Mouse (Mus musculus): ENCODE data around the gene Ptpn3. TPM values are rescaled to one million over a fixed set of nuclear protein-coding genes. Genes with fewer than 3 reads are reported as not detected.

Gene Ptpn3
- polyA plus RNA-seq, 1 experiment from 2014 or later, result 3.3 TPM

DNA sequence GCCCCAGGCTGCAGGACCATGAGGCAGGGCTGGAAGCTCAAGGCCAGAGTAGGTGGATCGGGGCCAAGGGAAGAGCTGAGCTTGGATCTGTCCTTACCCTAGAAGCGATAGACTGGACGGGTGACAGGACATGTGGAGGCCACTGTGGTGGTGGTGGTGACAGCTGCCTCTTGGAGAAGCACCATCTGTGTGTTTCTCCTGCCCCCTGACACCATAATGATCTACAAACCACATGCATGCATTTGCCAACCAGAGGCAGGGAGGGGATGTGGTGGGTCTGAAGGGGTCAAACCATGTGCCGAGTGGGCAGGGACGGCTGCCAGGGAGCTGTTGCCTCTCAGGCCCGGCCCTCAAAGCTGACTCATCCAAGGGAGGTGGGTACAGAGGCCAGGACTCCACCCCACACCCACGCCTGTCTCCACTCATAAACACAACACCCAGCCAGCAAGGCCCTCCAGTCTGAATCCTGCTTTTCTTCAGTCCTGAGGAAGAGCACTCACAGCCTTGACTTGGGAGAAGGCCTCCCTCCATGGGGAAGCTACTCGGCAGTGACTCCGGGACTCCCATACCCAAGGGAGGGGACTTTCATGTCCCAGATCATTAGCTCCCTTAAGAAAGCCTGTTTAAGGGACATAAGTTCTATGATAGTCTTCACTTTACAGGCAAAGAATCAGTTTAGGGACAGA is 6.5 kb downstream of the Ptpn3 start:
- Histone ChIP-seq H3K4me3 (ENCODE audit: control insufficient read depth in 1 of 2, insufficient read depth in 1 of 2, low read depth in 1 of 2, low read length in 2 of 2) (no peak overlapping the region), H3K36me3 (ENCODE audit: control insufficient read depth, insufficient read depth, low read length) (no peaks in the 10 kb centered on the region), H3K27me3 (ENCODE audit: control insufficient read depth, insufficient read depth, low read length) (peaks cover 11% of the 10 kb centered on the region), H3K4me1 (ENCODE audit: control insufficient read depth in 2 of 2, insufficient read depth in 2 of 2, low read length in 2 of 2) (peaks cover 16 to 22% of the 10 kb centered on the region in 2 experiments), H3K4me2 (ENCODE audit: low read length) (no peak overlapping the region), H3K27ac (replicated peaks in 1 of 2; ENCODE audit: control insufficient read depth in 1 of 2, insufficient read depth in 1 of 2, low read depth in 2 of 2, low read length in 2 of 2) (peak overlapping the region in 1 of 2 experiments; percentile 10; a peak in 1 of 4 replicates), H3K9me3 (ENCODE audit: control insufficient read depth, low read length) (no peaks in the 10 kb centered on the region), H3K9ac (ENCODE audit: low read length) (no peak overlapping the region)
- WGBS, result 40% methylated on average over 9 of the region's 9 CpGs
- peak; percentile 72 for ATAC-seq (ENCODE audit: insufficient number of reproducible peaks, insufficient read depth, low FRiP score, low read depth)

- Histone ChIP-seq H3K4me1 (ENCODE audit: control insufficient read depth in 2 of 2, insufficient read depth in 2 of 2, low read length in 2 of 2) (peaks cover 10 to 13% of the 10 kb centered on the region in 2 experiments), H3K4me3 (ENCODE audit: control insufficient read depth in 1 of 2, insufficient read depth in 1 of 2, low read depth in 1 of 2, low read length in 2 of 2) (no peak overlapping the region), H3K9ac (ENCODE audit: low read length) (no peak overlapping the region), H3K27me3 (ENCODE audit: control insufficient read depth, insufficient read depth, low read length) (peaks cover 3% of the 10 kb centered on the region; the same call in 1 of the 2 replicates), H3K9me3 (ENCODE audit: control insufficient read depth, low read length) (no peaks in the 10 kb centered on the region), H3K27ac (replicated peaks in 1 of 2; ENCODE audit: control insufficient read depth in 1 of 2, insufficient read depth in 1 of 2, low read depth in 2 of 2, low read length in 2 of 2) (no peak overlapping the region), H3K4me2 (ENCODE audit: low read length) (no peak overlapping the region), H3K36me3 (ENCODE audit: control insufficient read depth, insufficient read depth, low read length) (no peaks in the 10 kb centered on the region)
- no peak for ATAC-seq (ENCODE audit: insufficient number of reproducible peaks, insufficient read depth, low FRiP score, low read depth)
- 95% methylated on average over 5 of the region's 5 CpGs for WGBS
Measured at GRCm38 (mm10) chr4:57292670-57293069, 9.0 kb downstream of the Ptpn3 start.

- no peak for ATAC-seq (ENCODE audit: insufficient number of reproducible peaks, insufficient read depth, low FRiP score, low read depth)
- H3K4me2 ChIP-seq (ENCODE audit: low read length), result no peak overlapping the region
- no peak overlapping the region for H3K4me3 ChIP-seq (ENCODE audit: control insufficient read depth in 1 of 2, insufficient read depth in 1 of 2, low read depth in 1 of 2, low read length in 2 of 2)
- WGBS, result 87% methylated on average over 6 of the region's 6 CpGs
- no peak overlapping the region for H3K27ac ChIP-seq (replicated peaks in 1 of 2; ENCODE audit: control insufficient read depth in 1 of 2, insufficient read depth in 1 of 2, low read depth in 2 of 2, low read length in 2 of 2)
- H3K36me3 ChIP-seq (ENCODE audit: control insufficient read depth, insufficient read depth, low read length), result no peaks in the 10 kb centered on the region
- no peak overlapping the region for H3K9ac ChIP-seq (ENCODE audit: low read length)
- peaks cover 5 to 7% of the 10 kb centered on the region in 2 experiments for H3K4me1 ChIP-seq (ENCODE audit: control insufficient read depth in 2 of 2, insufficient read depth in 2 of 2, low read length in 2 of 2)
- no peaks in the 10 kb centered on the region for H3K9me3 ChIP-seq (ENCODE audit: control insufficient read depth, low read length)
- no peaks in the 10 kb centered on the region for H3K27me3 ChIP-seq (ENCODE audit: control insufficient read depth, insufficient read depth, low read length)
Measured at GRCm38 (mm10) chr4:57290049-57290448, 11.6 kb downstream of the Ptpn3 start.

- no peak overlapping the region for H3K4me3 ChIP-seq (ENCODE audit: control insufficient read depth in 1 of 2, insufficient read depth in 1 of 2, low read depth in 1 of 2, low read length in 2 of 2)
- H3K36me3 ChIP-seq (ENCODE audit: control insufficient read depth, insufficient read depth, low read length), result no peaks in the 10 kb centered on the region
- H3K9ac ChIP-seq (ENCODE audit: low read length), result no peak overlapping the region
- H3K4me1 ChIP-seq (ENCODE audit: control insufficient read depth in 2 of 2, insufficient read depth in 2 of 2, low read length in 2 of 2), result no peaks in the 10 kb centered on the region; a peak in 1 of 4 replicates
- H3K9me3 ChIP-seq (ENCODE audit: control insufficient read depth, low read length), result no peaks in the 10 kb centered on the region
- no peak overlapping the region for H3K27ac ChIP-seq (replicated peaks in 1 of 2; ENCODE audit: control insufficient read depth in 1 of 2, insufficient read depth in 1 of 2, low read depth in 2 of 2, low read length in 2 of 2)
- 73% methylated on average over 3 of the region's 3 CpGs for WGBS
- no peaks in the 10 kb centered on the region for H3K27me3 ChIP-seq (ENCODE audit: control insufficient read depth, insufficient read depth, low read length)
- no peak for ATAC-seq (ENCODE audit: insufficient number of reproducible peaks, insufficient read depth, low FRiP score, low read depth)
- H3K4me2 ChIP-seq (ENCODE audit: low read length), result no peak overlapping the region
Measured at GRCm38 (mm10) chr4:57287808-57288207, 13.8 kb downstream of the Ptpn3 start.

DNA sequence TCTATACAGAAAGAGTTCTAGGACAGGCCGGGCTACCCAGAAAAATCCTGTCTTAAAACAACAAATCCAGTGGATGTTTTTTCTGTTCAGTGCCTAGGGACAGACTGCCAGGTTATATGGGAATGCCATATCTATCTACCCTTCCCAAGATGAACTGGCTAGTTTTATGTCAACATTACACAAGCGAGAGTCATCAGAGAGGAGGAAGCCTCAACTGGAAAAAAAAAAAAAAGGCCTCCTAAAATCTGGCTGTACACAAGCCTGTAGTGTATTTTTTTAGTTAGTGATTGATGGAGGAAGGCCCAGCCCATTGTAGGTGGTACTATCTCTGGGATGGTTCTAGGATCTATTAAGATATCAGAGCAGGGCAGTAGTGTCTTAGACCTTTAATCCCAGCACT is 16.4 kb downstream of the Ptpn3 start:
- no peak overlapping the region for H3K27ac ChIP-seq (replicated peaks in 1 of 2; ENCODE audit: control insufficient read depth in 1 of 2, insufficient read depth in 1 of 2, low read depth in 2 of 2, low read length in 2 of 2)
- no peaks in the 10 kb centered on the region for H3K27me3 ChIP-seq (ENCODE audit: control insufficient read depth, insufficient read depth, low read length)
- no peak overlapping the region for H3K4me2 ChIP-seq (ENCODE audit: low read length)
- no peaks in the 10 kb centered on the region; a peak in 1 of 4 replicates for H3K4me1 ChIP-seq (ENCODE audit: control insufficient read depth in 2 of 2, insufficient read depth in 2 of 2, low read length in 2 of 2)
- 66% methylated on average over 2 of the region's 2 CpGs for WGBS
- no peaks in the 10 kb centered on the region for H3K36me3 ChIP-seq (ENCODE audit: control insufficient read depth, insufficient read depth, low read length)
- H3K4me3 ChIP-seq (ENCODE audit: control insufficient read depth in 1 of 2, insufficient read depth in 1 of 2, low read depth in 1 of 2, low read length in 2 of 2), result no peak overlapping the region
- no peak for ATAC-seq (ENCODE audit: insufficient number of reproducible peaks, insufficient read depth, low FRiP score, low read depth)
- no peak overlapping the region for H3K9ac ChIP-seq (ENCODE audit: low read length)
- H3K9me3 ChIP-seq (ENCODE audit: control insufficient read depth, low read length), result no peaks in the 10 kb centered on the region

GRCm38 (mm10) chr4:57283189-57283588 is 18.4 kb downstream of the Ptpn3 start:
- ATAC-seq (ENCODE audit: insufficient number of reproducible peaks, insufficient read depth, low FRiP score, low read depth), result no peak
- H3K9ac ChIP-seq (ENCODE audit: low read length), result no peak overlapping the region
- no peaks in the 10 kb centered on the region for H3K36me3 ChIP-seq (ENCODE audit: control insufficient read depth, insufficient read depth, low read length)
- 72% methylated on average over 3 of the region's 3 CpGs for WGBS
- H3K27ac ChIP-seq (replicated peaks in 1 of 2; ENCODE audit: control insufficient read depth in 1 of 2, insufficient read depth in 1 of 2, low read depth in 2 of 2, low read length in 2 of 2), result no peak overlapping the region
- no peaks in the 10 kb centered on the region for H3K9me3 ChIP-seq (ENCODE audit: control insufficient read depth, low read length)
- H3K4me1 ChIP-seq (ENCODE audit: control insufficient read depth in 2 of 2, insufficient read depth in 2 of 2, low read length in 2 of 2), result peaks cover 6 to 9% of the 10 kb centered on the region in 2 experiments
- no peaks in the 10 kb centered on the region for H3K27me3 ChIP-seq (ENCODE audit: control insufficient read depth, insufficient read depth, low read length)
- H3K4me3 ChIP-seq (ENCODE audit: control insufficient read depth in 1 of 2, insufficient read depth in 1 of 2, low read depth in 1 of 2, low read length in 2 of 2), result no peak overlapping the region
- no peak overlapping the region for H3K4me2 ChIP-seq (ENCODE audit: low read length)

GRCm38 (mm10) chr4:57282630-57283029 is 19.0 kb downstream of the Ptpn3 start:
- Histone ChIP-seq H3K36me3 (ENCODE audit: control insufficient read depth, insufficient read depth, low read length) (no peaks in the 10 kb centered on the region), H3K9me3 (ENCODE audit: control insufficient read depth, low read length) (no peaks in the 10 kb centered on the region), H3K4me3 (ENCODE audit: control insufficient read depth in 1 of 2, insufficient read depth in 1 of 2, low read depth in 1 of 2, low read length in 2 of 2) (no peak overlapping the region), H3K27ac (replicated peaks in 1 of 2; ENCODE audit: control insufficient read depth in 1 of 2, insufficient read depth in 1 of 2, low read depth in 2 of 2, low read length in 2 of 2) (no peak overlapping the region), H3K9ac (ENCODE audit: low read length) (no peak overlapping the region), H3K27me3 (ENCODE audit: control insufficient read depth, insufficient read depth, low read length) (no peaks in the 10 kb centered on the region), H3K4me2 (ENCODE audit: low read length) (no peak overlapping the region), H3K4me1 (ENCODE audit: control insufficient read depth in 2 of 2, insufficient read depth in 2 of 2, low read length in 2 of 2) (peaks cover 6 to 9% of the 10 kb centered on the region in 2 experiments)
- 81% methylated on average over 6 of the region's 6 CpGs for WGBS
- ATAC-seq (ENCODE audit: insufficient number of reproducible peaks, insufficient read depth, low FRiP score, low read depth), result no peak

GRCm38 (mm10) chr4:57282179-57282578 is 19.5 kb downstream of the Ptpn3 start:
- 74% methylated on average over 5 of the region's 5 CpGs for WGBS
- no peaks in the 10 kb centered on the region for H3K36me3 ChIP-seq (ENCODE audit: control insufficient read depth, insufficient read depth, low read length)
- no peak overlapping the region for H3K4me3 ChIP-seq (ENCODE audit: control insufficient read depth in 1 of 2, insufficient read depth in 1 of 2, low read depth in 1 of 2, low read length in 2 of 2)
- no peak overlapping the region for H3K4me2 ChIP-seq (ENCODE audit: low read length)
- H3K9ac ChIP-seq (ENCODE audit: low read length), result no peak overlapping the region
- H3K27ac ChIP-seq (replicated peaks in 1 of 2; ENCODE audit: control insufficient read depth in 1 of 2, insufficient read depth in 1 of 2, low read depth in 2 of 2, low read length in 2 of 2), result no peak overlapping the region
- H3K27me3 ChIP-seq (ENCODE audit: control insufficient read depth, insufficient read depth, low read length), result no peaks in the 10 kb centered on the region
- no peaks in the 10 kb centered on the region for H3K9me3 ChIP-seq (ENCODE audit: control insufficient read depth, low read length)
- peaks cover 6 to 9% of the 10 kb centered on the region in 2 experiments for H3K4me1 ChIP-seq (ENCODE audit: control insufficient read depth in 2 of 2, insufficient read depth in 2 of 2, low read length in 2 of 2)
- no peak for ATAC-seq (ENCODE audit: insufficient number of reproducible peaks, insufficient read depth, low FRiP score, low read depth)

Data from heart, embryonic 14.5 days (tissue).